Mouse (Mus musculus) heart, adult 2 months (tissue): ENCODE results near the gene Tmem147.

Experiments
- CTCF ChIP-seq: fragments of 200-600 bp; IDR thresholded peaks from 2 replicates; pipeline ENCODE4 v1.8.1; 2022; ENCODE audit warnings: antibody characterized with exemption, mild to moderate bottlenecking, moderate library complexity
- EP300 ChIP-seq: fragments of 200-500 bp; IDR thresholded peaks from 2 replicates; pipeline ENCODE4 v1.6.1; 2011; ENCODE audit warnings: low read depth, low read length, control low read depth; ENCODE audit not compliant: insufficient read depth
- POLR2A ChIP-seq: fragments of 200-500 bp; IDR thresholded peaks from 2 replicates; pipeline ENCODE4 v1.6.1; 2011; ENCODE audit warnings: mild to moderate bottlenecking, low read depth, low read length, control low read depth; ENCODE audit not compliant: insufficient read depth

GRCm38 (mm10) chr7:30707441-30707840 is 21.9 kb downstream of the Tmem147 start:
- TF ChIP-seq CTCF (no peak), EP300 (no peak), POLR2A (no peak)
